Mouse (Mus musculus) gastrocnemius, adult 2 months (tissue): ENCODE measurements around the gene Tmbim1. TPM values are rescaled to one million over a fixed set of nuclear protein-coding genes. Genes with fewer than 3 reads are reported as not detected.
"Not testable (repeated sequence)": the region's sequence is repeated elsewhere in the genome, so short reads cannot be mapped to it uniquely, and the experiment has no call there.

Source experiments
- DNase-seq: peaks from one replicate; pipeline ENCODE4 v3.0.0; 2022
- H3K27ac ChIP-seq: fragments of 200-600 bp; 2 replicates; pipeline ENCODE4 v1.8.1; 2022; ENCODE audit warnings: mild to moderate bottlenecking
- H3K4me3 ChIP-seq: fragments of 200-600 bp; 2 replicates; pipeline ENCODE4 v1.8.1; 2022; ENCODE audit warnings: mild to moderate bottlenecking, moderate library complexity
- CTCF ChIP-seq: fragments of 200-600 bp; IDR thresholded peaks from 2 replicates; pipeline ENCODE4 v1.8.1; 2022; ENCODE audit warnings: antibody characterized with exemption, mild to moderate bottlenecking, moderate library complexity
- intact Hi-C: fragments of 180-260 bp; cut with DNase I; formaldehyde crosslinking; loops from one replicate; pipeline ENCODE4 v1.15.1; 2025
- long read RNA-seq, 2 experiments: library from polyadenylated mRNA; stranded (forward); transcript quantifications; one replicate each; pipeline ENCODE4 v2.0.0; 2021
- total RNA-seq, 2 experiments: library from RNA; stranded (reverse); gene quantifications; 2 replicates each; pipeline ENCODE4 v1.2.3; 2021

Tmbim1 gene
- total RNA-seq = 10 to 100 TPM; 35.2 to 35.4 TPM
- long read RNA-seq, experiment 1, full-length matches to known transcripts = 17 of 23 reads
- long read RNA-seq, experiment 1, partial matches to known transcripts = 0 of 23 reads
- long read RNA-seq, experiment 1, other reads (novel, unspliced or antisense) = 6 of 23 reads
- long read RNA-seq, experiment 2, full-length matches to known transcripts = 29 of 45 reads
- long read RNA-seq, experiment 2, partial matches to known transcripts = 1 of 45 reads
- long read RNA-seq, experiment 2, other reads (novel, unspliced or antisense) = 15 of 45 reads

DNA sequence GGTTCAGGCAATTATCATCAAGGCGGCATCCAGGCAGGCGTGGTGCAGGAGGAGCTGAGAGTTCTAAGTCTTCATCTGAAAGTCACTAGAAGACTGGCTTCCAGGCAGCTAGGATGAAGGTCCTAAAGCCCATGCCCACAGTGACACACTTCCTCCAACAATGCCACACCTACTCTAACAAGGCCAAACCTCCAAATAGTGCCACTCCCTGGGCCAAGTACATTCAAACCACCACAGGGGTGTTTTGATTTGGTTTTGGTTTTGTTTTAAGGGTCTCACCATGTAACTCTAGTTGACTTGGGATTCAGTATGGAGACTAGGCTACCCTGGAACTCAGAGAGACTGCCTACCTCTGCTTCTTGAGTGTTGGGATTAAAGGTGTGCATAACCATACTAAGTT, at the start of gene Tmbim1:
TSS of gene Tmbim1 (minus strand) at position 101 of the 400 bp plus-strand sequence.
- DNase-seq = no peak
- TF ChIP-seq CTCF = no peak
- intact Hi-C loops = no loop called here
- Histone ChIP-seq H3K27ac (peak within 1 kb of the TSS; percentile 97), H3K4me3 (peak within 1 kb of the TSS; percentile 97)

DNA sequence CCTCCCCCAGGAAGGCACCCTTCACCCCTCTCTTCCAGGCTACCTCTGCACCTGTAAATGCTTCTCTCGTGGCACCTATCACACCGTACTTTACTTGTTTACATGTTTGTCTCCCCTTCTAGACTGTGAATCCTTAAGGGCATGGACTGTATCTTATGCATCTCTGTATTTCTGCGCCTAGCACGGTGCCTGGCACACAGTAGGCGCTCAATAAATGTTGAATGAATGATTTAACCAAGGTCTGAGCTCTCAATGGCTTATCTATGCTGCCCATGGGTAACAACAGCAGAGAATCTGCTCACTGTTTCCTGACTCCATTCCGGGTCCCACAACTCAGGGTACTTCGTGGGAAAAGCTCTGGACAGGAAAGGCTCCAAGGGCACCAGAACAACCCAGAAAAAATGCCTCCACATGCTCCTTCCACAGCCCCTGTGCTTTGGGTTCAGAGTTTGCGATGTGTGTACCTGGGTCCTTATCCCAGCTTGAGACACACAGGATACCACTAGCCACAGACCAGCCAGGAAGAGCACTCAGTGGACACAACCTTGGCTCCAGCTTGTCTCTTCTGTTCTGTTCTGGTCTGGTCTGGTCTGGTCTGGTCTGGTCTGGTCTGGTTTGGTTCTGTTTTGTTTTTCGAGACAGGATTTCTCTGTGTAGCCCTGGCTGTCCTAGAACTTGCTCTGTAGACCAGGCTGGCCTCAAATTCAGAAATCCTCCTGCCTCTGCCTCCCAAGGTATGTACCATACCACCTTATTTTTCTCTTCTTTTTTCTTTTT, 48.2 kb upstream of the Tmbim1 start:
- no peak for TF ChIP-seq CTCF
- no peak overlapping the region for H3K27ac ChIP-seq
- no peak overlapping the region for H3K4me3 ChIP-seq
- intact Hi-C loops = no loop called here
- DNase-seq = no peak

DNA sequence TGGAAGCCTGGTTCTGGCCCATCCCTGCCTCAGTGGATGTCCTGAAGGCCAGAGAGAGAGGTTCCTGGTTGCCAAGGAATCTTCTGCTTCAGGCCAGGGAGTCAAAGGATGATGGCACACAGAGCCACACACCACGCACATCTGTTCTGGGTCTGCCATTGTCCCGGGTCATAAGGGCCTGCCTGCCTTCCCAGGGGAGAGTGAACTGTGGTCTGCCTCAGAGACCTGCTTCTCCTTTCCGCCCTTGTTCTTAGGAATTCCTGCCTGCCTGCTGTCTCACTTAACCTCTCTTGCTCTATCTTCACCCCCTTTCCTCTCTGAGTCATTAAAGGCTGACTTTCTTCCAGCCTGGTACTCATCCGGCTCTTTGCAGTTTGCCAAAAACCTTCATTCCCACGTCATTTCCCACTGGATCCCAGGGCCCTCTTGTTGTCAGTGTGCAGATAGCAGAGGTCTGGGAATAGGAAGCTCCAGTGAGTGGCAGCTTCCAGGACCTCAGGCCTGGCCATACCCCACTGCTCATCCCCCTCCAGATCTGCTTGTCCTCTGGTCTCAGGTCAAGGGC, 47.2 kb upstream of the Tmbim1 start:
- no peak overlapping the region for H3K27ac ChIP-seq
- no peak for TF ChIP-seq CTCF
- intact Hi-C loops = no loop called here

DNA sequence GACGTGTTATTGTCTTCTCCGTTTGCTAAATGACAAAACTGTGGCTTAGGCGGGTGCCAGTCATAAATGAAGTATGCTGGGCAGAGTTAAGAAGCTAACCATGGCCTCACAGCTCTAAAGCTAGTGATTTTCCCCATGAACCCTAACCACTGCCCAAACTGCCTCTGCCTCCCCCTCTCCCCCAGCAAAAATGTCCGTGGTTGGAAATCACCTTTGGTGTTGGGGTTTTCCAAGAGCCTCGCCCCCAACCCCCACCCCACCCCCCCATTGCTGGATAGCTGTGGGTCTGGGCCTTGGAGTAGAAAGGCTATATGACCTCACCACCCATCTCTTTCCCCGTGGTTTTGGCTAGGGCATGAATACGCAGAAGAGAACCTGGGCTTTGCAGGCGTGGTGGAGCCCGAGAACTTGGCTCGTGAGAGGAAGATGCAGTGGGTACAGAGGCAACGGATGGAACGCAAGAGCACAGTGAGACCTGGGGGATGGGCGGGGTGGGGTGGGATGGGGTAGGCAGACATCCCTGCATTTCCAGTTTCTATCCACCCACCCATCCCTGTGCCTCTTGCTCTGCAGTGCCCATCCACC, 45.9 kb upstream of the Tmbim1 start:
- no peak for DNase-seq
- Histone ChIP-seq H3K27ac (no peak overlapping the region), H3K4me3 (no peak overlapping the region)
- TF ChIP-seq CTCF = no peak
- intact Hi-C loops = no loop called here

More for the DNA sequence above, 47.2 kb upstream of the Tmbim1 start:
- no peak overlapping the region for H3K4me3 ChIP-seq
- peak; percentile 3 for DNase-seq

DNA sequence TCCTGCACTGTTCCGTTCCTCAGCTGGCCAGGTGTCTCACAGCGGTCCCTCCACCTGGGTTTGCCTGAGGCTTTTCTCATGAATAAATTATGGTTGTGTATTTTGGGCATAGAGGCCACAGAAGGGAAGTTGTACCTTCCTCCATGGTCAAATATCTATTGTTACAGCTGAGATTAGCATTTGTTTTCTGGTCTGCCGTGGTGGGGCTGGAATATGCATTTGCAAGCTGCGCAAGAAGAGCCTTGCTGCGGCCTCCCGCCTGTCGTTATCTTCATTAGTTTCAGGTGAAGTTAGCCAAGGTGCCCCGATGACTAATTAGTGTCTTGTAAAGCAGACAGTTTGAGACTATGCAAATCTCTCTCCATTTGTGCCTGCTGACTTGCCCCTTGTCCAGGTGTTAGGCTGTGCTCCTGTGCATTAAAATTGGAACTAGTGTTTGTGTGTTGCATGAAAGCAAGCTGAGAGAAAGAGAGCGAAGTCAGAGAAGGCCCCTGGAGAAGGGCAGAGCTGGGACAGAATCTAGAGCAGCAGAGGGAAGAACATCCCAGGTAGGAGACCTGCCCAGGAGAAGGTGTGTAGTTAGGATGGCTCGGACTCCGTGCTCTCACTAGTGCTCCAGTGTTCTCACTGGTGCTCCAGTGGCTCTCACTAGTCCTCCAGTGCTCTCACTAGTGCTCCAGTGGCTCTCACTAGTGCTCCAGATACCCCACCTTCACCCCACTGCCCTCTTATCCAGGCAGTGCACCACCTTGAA, 38.9 kb upstream of the Tmbim1 start:
- TF ChIP-seq CTCF = no peak
- peak; percentile 3 for DNase-seq
- H3K4me3 ChIP-seq = no peak overlapping the region
- H3K27ac ChIP-seq = peak overlapping the region; percentile 61; the same call in 1 of the 2 replicates
- intact Hi-C loops = no loop called here

DNA sequence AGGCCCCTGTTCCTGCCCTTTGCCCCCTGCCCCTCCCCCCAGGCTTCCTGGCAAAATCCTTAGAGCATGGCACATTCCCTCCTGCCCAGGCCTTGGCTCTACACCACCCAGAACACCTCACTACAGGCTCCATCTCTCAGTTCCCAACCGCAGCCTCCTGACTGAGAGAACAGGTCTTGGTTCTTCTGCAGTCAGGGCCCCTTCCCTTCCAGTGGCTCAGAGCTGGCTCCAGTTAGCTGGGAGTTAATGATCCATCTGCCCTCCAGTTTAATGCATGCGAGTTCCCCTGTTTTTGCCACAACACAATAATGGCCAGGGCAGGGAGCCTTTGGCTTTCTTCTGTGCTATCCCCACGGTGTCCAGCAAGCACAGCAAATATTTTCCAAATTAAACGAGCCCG, 37.7 kb upstream of the Tmbim1 start:
- TF ChIP-seq CTCF = no peak
- H3K27ac ChIP-seq = peak overlapping the region; percentile 61
- DNase-seq = no peak
- H3K4me3 ChIP-seq = no peak overlapping the region
- intact Hi-C loops = no loop called here

DNA sequence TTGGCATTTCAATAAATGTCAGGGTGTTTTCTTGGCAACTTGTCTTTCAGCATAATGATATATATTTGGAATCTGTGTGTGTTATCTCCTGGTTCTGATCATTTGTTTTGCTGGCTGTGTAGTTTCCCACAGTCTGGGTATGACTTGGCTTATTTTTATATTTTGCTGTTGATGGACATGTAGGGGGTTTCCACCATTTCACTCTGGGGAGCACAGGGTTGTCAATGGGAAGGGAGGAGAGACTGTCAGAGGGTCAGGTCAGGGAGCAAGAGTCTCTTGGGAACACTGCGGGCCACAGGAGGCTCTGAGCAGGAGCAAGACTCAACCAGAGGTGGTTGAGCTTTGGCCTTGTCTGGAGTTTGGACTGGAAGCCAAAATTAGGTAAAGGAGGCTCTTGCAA, 36.9 kb upstream of the Tmbim1 start:
- no peak overlapping the region for H3K27ac ChIP-seq
- TF ChIP-seq CTCF = no peak
- intact Hi-C loops = no loop called here
- H3K4me3 ChIP-seq = no peak overlapping the region
- no peak for DNase-seq

DNA sequence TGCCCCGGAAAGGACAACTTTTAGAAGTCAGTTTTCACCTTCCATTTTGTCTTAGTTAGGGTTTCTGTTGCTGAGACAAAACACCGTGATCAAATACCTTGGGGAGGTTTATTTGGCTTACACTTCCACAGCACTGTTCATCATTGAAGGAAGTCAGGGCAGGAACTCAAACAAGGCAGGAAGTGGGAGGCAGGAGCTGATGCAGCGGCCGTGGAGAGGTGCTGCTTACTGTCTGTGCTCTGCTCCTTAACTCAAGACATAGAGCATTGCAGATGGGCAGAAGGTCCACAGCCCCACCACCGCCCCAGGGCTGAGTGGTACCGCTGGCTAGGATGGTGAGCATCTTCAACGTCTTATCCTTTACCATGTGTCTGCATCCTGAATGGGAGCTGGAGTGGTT, 36.5 kb upstream of the Tmbim1 start:
- intact Hi-C loops = no loop called here
- no peak for TF ChIP-seq CTCF
- Histone ChIP-seq H3K27ac (no peak overlapping the region), H3K4me3 (no peak overlapping the region)
- DNase-seq = no peak

DNA sequence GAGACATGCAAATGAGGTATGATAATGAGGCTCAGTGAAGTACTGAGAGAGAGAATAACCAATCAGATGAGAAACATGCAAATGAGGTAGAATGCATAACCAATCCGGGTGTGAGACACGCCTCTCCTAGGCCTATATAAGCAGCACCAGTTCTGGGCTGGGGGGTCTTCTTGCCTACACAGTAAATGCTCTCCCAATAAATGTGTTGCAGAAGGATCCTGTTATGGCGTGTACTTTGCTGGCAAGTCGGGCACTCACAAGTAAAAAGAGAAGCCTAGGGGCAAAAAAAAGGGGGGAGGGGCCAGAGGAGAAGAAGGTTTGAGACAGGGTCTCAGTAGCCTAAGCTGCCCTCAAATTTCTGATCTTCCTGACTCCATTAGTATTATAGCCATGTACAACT, 35.6 kb upstream of the Tmbim1 start:
- H3K27ac ChIP-seq, intact Hi-C loops, H3K4me3 ChIP-seq, DNase-seq: not testable (repeated sequence)

DNA sequence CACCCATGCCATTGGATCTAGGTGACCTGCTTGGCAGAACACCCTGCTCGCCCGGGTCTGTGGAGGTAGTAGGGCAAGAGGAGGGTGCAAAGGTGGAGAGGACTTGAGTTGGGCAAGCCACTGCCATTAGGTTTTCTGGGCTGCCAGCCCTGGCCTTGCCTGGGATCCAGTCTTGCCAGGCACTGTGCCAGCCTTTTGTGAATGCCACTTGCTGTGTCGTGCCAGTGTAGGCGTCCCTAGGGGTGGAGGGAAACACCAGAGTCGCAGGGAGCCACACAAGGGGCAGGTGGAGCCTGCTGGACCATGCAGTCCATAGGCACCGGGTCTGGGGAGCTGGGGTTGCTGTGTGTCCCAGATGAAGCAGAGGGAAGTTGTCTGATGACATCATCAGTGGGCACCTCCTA, 34.9 kb upstream of the Tmbim1 start:
- TF ChIP-seq CTCF = no peak
- intact Hi-C loops = no loop called here
- Histone ChIP-seq H3K4me3 (no peak overlapping the region), H3K27ac (peak overlapping the region; percentile 80)
- DNase-seq = peak; percentile 92

DNA sequence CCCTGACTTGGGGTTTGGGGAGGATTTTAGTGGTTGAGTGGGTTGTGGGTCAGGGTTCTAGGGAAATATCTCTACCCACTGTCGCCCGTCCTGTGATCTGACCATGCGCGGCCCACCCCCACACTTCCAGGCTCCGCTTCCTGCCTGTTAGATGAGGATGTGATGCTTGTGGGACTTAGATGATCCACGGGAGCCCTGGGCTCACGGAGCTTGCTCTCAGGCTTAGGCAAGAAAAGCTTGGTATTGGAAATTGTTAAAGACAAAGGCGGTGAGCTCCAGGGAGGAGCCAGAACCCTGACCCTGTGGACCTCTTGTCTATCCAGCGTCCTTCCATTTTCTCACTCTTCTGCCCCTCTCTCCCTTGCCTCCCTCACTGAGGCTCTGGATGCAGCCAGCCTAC, 34.5 kb upstream of the Tmbim1 start:
- H3K4me3 ChIP-seq = no peak overlapping the region; the same call in 1 of the 2 replicates
- intact Hi-C loops = no loop called here
- no peak for DNase-seq
- TF ChIP-seq CTCF = no peak
- H3K27ac ChIP-seq = peak overlapping the region; percentile 80

DNA sequence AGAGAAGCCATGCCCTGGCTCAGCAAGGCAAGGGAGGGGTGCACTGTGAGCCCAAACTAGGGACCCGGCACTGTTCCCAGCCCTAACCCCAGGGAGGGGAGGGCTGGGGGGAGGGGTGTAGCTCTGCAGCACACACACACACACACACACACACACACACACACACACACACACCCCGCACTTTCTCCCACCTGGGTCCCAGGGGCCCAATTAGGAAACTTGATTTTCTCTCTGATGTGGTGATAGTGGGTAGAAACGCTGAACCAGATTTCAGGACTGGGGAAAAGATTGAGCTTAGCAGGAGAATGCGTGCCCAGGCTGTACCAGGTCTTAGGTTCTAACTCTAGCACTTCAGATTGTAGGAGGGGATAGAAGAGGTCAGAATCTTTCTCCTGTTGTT, 33.2 kb upstream of the Tmbim1 start:
- no peak for DNase-seq
- Histone ChIP-seq H3K4me3 (no peak overlapping the region), H3K27ac (peak overlapping the region; percentile 80)
- TF ChIP-seq CTCF = no peak
- intact Hi-C loops = no loop called here

DNA sequence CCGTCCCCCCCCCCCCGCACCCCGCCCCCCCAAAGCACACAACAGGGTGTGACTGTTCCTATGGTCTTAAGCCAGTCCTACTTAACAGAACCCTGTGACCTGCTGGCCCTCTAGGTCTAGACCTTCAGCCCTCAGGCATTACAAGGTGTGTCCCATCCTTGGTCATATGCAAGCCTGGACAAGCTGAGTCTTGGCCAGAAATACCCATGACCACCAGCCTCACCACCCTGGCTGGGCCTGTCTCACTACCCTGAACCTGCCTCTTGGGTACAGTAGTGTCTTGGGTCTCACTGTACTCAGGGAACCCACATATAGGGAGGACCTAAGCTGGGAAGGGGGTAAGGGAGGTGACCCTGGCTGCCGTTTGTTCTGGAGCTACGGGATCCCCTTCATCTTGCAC, 32.6 kb upstream of the Tmbim1 start:
- Histone ChIP-seq H3K27ac (peak overlapping the region; percentile 80), H3K4me3 (no peak overlapping the region)
- no peak for DNase-seq
- TF ChIP-seq CTCF = no peak
- intact Hi-C loops = no loop called here
